Mouse (Mus musculus): ENCODE data around the gene Cfap43.
"Not testable (repeated sequence)": the region's sequence is repeated elsewhere in the genome, so short reads cannot be mapped to it uniquely, and the experiment has no call there.

Gene Cfap43

GRCm38 (mm10) chr19:47853951-47854795 is 64.9 kb downstream of the Cfap43 start:
- no peak for DNase-seq (ENCODE audit: low spot score in 2 of 2)

GRCm38 (mm10) chr19:47853053-47853452 is 66.0 kb downstream of the Cfap43 start:
- DNase-seq (ENCODE audit: low spot score in 2 of 2) = no peak

- DNase-seq (ENCODE audit: low spot score in 2 of 2) = not testable (repeated sequence)
These were observed 67.0 kb downstream of the Cfap43 start for GRCm38 (mm10) chr19:47852131-47852530.

GRCm38 (mm10) chr19:47849735-47850134 is 69.4 kb downstream of the Cfap43 start:
- no peak for DNase-seq (ENCODE audit: low spot score in 2 of 2)

- not testable (repeated sequence) for DNase-seq (ENCODE audit: low spot score in 2 of 2)
These were observed 77.9 kb downstream of the Cfap43 start for GRCm38 (mm10) chr19:47841234-47841633.

- DNase-seq (ENCODE audit: low spot score in 2 of 2) = no peak
These were observed 81.6 kb downstream of the Cfap43 start for GRCm38 (mm10) chr19:47837527-47837901.

GRCm38 (mm10) chr19:47836701-47837526 is 82.2 kb downstream of the Cfap43 start:
- DNase-seq (ENCODE audit: low spot score in 2 of 2) = peak in 1 of 2 experiments; percentile 4

GRCm38 (mm10) chr19:47835776-47836175 is 83.3 kb downstream of the Cfap43 start:
- no peak for DNase-seq (ENCODE audit: low spot score in 2 of 2)

GRCm38 (mm10) chr19:47834614-47835013 is 84.5 kb downstream of the Cfap43 start:
- no peak for DNase-seq (ENCODE audit: low spot score in 2 of 2)

GRCm38 (mm10) chr19:47832316-47832715 is 86.8 kb downstream of the Cfap43 start:
- no peak for DNase-seq (ENCODE audit: low spot score in 2 of 2)

GRCm38 (mm10) chr19:47831111-47831510 is 88.0 kb downstream of the Cfap43 start:
- no peak for DNase-seq (ENCODE audit: low spot score in 2 of 2)

GRCm38 (mm10) chr19:47829913-47830450 is 89.1 kb downstream of the Cfap43 start:
- DNase-seq (ENCODE audit: low spot score in 2 of 2) = no peak

GRCm38 (mm10) chr19:47824026-47824425 is 95.1 kb downstream of the Cfap43 start:
- DNase-seq (ENCODE audit: low spot score in 2 of 2) = no peak

- DNase-seq (ENCODE audit: low spot score in 2 of 2) = no peak
These were observed 96.8 kb downstream of the Cfap43 start for GRCm38 (mm10) chr19:47822143-47822796.

GRCm38 (mm10) chr19:47821494-47821872 is 97.6 kb downstream of the Cfap43 start:
- no peak for DNase-seq (ENCODE audit: low spot score in 2 of 2)

GRCm38 (mm10) chr19:47820832-47821493 is 98.1 kb downstream of the Cfap43 start:
- DNase-seq (ENCODE audit: low spot score in 2 of 2) = peak in 1 of 2 experiments; percentile 57

- no peak for DNase-seq (ENCODE audit: low spot score in 2 of 2)
These were observed 101.4 kb downstream of the Cfap43 start for GRCm38 (mm10) chr19:47817692-47818091.

- DNase-seq (ENCODE audit: low spot score in 2 of 2) = no peak
These were observed 104.4 kb downstream of the Cfap43 start for GRCm38 (mm10) chr19:47814721-47815120.

GRCm38 (mm10) chr19:47812091-47812490 is 107.0 kb downstream of the Cfap43 start:
- DNase-seq (ENCODE audit: low spot score in 2 of 2) = no peak

GRCm38 (mm10) chr19:47798583-47798982 is 120.5 kb downstream of the Cfap43 start:
- no peak for DNase-seq (ENCODE audit: low spot score in 2 of 2)

GRCm38 (mm10) chr19:47796699-47797098 is 122.4 kb downstream of the Cfap43 start:
- DNase-seq (ENCODE audit: low spot score in 2 of 2) = no peak
